Mouse (Mus musculus) thymus, postnatal 4 days (tissue): ENCODE measurements around the gene Eps8.

Experiments used
- DNase-seq: peaks from one replicate; pipeline ENCODE4 v3.0.0; 2021

The Eps8 gene

DNA sequence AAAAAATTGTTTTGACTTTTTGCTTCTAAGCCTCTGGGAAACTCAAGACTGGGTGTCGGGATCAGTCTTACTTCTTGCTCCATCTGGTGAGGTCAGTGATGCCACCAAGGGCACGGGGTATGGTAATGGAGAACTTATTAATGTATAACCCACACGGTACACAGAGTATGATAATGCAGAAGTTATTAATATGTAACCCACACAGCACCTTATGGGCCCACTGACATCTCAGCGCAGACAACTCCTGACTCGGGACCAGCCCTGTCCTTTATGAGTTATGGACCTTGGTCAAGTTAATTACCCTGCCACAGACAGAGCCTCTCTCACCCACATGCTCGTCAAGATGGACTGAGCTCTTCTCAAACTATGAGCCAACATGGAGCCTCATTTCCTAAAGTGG is 89.2 kb downstream of the Eps8 start:
- no peak for DNase-seq

DNA sequence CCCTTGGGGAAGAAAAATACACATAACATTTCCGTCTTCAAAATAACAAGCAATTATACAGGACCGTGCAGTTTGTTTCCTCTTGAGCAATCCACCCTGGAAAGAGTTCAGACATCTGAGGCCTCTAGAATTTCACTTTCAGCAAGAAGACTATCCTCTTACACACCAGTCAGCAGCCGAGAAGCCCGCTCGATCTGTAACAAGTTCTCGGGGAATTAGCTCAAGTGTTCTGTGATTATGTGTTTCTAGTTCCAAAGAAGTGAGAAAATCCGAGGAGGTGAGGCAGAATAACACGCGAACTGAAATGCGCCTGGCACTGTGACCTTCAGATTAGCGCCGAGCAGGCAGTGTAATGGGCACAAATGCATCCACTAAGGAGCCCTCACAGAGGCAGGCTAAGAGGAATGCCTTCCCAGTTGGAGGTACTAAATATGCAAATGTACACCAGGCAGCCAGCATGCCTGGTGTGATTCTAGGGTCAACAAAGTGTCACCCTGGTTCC is 94.3 kb downstream of the Eps8 start:
- DNase-seq: no peak

DNA sequence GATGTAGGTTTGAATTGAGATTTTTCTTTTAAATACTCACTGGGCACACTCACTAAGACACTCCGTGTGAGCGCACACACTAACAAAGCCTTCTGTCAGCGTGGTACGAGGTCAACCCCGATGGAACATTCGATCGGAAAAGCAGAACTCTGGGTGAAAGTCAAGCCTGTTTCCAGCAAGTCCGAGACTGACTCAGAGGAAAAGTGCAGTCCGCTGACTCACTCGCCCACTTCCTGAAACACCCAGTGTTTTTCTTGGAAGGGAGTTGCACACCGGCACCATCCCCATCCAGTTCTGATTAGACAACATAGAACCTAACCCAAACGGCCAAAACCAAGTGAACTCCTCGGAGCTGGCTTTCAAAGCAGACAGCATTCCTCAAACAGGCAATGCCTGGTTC is 95.8 kb downstream of the Eps8 start:
- DNase-seq: no peak

DNA sequence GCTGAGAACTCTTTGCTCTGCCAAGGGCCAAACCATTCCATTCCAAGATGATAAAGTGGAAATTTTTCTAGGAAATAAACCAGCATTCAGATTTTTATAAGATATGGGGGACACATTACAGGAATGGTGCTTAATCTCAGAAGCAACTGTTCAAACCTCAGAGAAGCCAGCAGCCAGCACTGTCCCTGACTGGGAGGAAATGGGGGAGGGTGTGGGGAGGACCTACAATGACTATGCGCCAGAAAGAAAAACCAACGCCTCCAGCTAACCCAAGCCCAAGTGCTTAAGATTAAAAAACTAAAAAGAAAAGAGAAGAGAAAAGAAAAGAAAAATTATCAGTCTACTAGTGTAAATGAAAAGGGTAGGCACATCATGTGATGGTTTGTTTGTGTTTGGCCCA is 97.0 kb downstream of the Eps8 start:
- DNase-seq: peak; percentile 12

DNA sequence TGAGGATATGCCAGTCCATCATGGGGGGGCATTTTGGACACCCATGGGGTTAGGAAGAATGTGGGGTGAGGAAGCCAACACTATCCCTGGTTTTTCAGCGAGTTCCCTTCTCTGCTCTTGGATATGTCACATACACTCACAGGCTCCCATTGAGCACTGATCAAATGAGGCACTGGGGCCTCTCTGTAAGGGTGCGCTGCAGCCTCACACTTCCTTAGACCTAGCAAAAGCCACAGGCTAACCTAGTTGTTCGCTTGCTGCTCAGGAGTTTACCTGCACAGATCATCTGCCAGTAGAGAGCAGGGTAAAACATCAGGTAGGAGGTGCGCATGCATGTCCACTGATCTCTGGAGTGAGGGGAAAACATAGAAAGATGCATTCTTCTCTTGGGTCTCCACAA is 97.5 kb downstream of the Eps8 start:
- DNase-seq: no peak

DNA sequence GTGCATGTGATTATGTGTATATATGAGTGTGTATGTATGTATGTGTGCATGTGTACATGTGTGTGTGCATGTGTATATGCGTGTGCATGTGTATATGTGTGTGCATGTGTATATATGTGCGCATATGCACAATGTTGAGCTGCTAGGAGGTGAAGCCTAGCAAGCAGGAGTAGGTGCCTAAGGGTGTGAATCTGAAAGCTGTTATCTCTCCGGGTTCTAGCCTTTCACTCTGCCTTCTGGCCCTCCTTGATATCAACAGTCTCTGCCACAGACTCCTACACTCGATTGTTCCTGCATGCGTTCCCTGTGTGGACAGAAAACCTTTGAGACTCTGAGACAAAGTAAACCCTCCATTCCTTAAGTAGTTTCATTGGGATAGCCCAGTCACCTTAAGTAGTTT is 98.0 kb downstream of the Eps8 start:
- no peak for DNase-seq

DNA sequence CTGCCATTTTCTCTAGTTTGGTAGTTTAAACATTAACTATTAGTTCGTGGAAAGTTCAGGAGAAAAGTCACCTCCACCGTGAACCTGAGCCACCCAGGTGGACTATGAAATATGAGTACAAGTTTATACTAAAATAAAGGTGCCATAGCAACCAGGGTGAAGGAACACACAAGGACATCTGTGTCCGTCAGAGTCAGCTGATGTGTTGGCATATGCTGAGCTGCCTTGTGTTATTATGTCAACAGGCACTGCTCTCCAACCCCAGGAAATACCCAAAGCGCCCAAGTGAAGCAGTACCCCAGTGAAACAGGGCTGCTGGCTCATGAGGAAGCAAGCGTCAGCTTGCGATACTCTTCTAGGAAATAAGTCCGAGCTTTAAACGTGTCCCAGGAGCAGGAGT is 104.5 kb downstream of the Eps8 start:
- no peak for DNase-seq

DNA sequence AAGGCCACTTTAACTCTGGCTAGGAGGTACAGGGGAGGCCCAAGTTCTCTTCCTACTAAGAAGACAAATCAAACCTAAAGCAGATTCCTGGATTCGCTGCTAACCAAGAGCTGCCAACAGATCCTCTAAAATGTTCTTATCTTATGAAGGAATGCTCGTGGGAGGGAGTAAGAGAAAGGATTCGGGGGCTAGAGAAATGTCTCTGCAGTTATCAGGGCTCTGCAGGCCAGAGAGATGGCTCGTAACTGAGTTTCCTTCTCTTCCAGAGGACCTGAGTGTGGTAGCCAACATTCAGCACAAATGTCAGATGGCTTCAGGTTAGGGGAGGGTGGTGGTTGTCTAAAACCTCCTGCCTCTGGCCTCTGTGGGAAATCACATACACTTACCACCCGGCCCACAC is 106.1 kb downstream of the Eps8 start:
- DNase-seq: no peak

DNA sequence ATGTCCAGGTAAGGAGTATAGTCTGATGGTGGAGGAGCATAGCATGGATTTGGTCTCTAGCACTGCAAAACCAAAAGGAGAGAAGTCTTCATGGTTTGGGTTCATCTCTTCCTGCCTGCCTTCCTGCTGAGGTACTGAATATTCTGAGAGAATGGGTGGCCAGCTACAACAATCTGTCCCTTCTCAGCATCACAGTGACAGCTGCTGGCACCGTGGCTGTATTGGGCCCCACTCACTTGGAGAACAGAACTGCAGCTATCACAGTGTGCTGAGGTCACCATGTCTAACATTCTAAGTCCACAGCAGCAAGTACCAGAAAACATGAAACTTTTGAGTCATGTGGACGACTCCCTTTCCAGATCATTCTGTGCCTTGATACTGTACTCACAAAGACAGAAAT is 107.1 kb downstream of the Eps8 start:
- DNase-seq: no peak

DNA sequence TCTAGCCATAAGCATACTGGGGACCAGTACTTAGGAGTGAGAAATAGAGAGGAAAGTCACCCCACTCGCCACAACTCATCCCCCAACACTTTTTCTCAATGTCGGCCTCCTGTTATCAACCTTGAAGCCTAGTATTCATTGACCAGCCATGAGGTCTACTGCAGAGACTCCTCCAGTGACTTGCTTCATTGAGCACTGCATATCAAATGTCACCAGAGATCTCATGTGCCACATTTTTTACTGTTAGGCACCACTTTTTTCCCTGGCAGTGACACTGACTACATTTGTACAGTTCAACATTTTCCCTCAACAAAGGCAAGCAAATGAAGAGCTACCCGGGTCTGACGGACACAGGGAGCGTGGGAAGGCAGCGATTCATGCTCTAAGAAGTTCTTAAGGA is 108.6 kb downstream of the Eps8 start:
- DNase-seq: no peak

DNA sequence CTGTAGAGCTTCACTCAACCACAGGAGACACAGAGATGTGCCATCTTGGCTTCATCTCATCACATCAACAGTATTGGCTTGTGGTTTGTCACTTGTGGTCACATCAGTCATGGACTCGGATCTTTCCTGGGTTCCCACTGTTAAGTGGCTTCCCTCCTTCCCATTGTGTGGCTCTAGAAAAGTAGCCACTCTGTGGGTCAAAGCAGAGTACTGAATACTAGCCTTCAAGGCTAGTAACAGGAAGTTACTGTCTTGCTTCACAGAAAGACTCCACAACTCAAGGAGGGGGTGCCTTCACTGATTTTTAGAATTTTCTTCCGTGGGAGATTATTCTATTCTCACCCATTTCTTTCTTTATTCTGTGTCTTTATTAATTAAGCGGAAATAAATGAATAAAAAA is 109.3 kb downstream of the Eps8 start:
- no peak for DNase-seq

DNA sequence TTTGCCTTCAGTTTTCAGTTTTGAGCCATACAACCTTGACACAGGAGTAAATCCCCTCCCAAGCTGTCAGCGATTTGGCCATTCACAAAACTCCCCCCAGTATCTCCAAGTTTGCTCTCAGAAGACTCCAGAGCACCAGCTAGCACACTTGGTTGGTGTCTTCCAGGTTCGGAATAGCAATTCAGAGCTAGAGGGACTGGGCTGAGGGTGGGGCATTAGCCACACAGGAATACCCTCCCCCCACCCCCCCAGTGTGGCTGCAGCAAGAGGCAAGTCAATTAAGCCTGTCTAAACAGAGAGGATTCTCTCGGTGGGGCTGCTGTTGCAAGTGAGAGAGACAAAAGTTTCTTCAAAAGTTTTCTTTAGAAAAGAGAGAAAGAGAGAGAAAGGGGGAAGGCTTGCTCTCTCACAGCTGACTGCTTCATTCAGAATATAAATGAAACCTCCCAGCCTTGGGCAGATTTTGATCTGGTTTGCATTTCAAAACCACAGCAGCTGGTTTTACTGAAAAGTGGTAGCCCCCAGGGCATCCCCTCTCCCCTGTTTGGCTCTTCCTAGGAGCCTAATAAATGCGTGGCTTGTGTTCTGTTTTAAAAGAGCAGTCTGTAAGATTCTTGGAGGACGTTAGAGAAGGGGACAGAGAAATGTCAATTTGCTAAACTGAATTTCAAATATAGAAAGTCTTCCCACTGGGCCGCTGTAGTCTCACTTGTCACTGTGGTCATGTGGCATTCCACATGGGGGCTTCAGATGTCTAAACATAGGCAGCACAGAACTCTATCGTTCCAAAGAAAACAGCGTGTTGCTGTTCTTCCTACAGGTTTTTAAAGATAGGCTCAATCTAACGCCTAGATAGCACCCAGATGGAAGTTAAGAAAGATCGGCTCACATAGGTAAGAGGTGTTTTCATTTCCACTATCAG is 112.2 kb downstream of the Eps8 start:
- DNase-seq: no peak

DNA sequence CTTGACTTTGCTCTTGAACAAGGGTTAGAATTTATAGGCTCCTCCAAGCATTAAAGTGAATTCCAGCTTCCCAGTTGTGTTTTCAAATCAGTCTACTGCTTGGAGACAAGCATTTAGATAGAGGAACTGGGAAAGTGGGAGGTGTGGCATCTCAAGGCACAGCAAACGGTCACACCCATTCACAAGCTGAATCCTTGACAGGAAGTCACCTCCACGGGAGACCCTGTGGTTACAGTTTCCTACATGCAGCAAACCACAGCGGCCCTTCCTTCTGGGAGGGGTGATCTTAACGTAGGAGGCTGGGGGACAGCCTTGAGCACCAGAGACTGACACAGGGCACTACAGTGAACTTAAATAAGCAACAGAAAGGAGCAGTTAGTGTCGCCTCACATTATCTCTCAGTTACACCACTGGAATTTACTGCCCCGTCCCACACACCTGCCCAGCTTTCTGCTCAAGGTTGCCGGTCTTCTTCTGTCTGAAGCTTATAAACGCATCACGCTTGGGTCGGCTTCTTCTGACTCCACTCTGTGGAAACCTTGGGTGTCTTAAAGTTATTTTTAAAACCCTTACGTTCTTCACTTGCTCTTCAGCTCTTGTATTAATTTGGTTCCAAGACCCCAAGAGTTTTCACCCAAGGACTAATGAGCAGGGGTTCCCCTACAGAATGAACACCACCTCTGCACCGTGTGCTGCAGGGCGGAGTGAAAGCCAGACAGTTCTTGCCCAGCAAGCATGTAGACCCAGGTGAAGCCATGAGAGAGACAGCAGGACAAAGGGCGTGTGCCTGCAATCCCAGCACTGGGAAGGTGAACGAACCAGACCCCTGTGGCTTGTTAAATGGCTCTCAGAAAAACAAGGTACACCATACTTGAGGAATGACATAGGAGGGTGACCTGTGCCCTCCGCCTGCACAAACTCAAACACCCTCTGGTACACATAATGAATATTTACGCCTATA is 113.2 kb downstream of the Eps8 start:
- peak; percentile 36 for DNase-seq

DNA sequence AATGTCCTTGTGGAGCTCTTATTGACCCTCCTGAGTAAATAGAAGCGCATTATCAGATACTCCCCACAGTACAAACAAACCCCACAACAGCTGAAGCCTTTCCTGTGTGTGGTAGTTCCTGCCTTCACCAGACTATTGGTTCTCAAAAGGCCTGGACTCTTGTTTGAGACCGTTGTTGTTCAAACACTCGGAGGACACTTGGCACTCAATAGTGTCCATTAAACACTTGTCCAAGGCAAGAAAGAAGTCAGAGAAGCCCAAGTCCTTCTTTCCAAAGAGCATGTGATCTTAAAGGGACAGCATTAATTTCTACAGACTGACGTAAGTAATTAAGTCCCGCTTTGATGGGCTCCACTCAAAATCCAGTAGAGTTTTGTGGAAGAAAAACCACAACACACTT is 113.9 kb downstream of the Eps8 start:
- DNase-seq: no peak

DNA sequence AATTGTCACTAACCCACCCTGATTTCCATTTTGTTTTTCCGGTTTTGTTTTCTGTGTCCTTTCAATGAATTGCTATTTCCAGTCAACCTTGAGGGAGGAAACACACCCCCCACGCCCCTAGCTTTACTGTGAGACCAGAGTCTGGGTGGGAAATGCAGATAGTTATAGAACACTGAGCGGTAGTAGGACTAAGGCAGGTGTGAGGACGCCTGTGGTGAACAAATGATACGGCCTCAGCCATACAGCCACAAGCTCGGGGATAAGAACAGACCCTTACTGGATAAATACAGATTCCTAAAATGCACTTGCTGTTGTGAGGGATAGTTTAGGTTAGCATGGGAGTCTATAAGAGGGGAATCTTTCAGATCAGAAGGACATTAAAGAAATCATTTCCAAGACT is 114.3 kb downstream of the Eps8 start:
- DNase-seq: no peak

DNA sequence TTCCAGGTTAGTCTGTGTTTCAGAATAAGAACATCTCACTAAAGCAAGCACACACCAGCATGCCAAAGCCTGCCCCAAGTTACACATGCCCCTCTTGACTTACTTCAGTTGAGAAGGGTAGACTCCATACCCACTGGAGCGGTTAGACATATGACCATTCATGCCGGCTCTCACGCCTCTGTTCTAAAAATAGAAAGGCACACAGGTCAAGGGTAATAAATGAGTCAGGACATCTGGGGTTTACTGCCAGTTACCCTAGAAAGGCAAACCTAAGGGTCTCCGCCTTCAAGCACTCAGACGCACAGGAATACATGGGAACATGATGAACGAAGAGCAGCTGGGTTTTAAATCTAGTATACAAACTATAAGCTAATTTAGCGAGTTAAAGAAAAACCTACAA is 115.5 kb downstream of the Eps8 start:
- DNase-seq: no peak

DNA sequence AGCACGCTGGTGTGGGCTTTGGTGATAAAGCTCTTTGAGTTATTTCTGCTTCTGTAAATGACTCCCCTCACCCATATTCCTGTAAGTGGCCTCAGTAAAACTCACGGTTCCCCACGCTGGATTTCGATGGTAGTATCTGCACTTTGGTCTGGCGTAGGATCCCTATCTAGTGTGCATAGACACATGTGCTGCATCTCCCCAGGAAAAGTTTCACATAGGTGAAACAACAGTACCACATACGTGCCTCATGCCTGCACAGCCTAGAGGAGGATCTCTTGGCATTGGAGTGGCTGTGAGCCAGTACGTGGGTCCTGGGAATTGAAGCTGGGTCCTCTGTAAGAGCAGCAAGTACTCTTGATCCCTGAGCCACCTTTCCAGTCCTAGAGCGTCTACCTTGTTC is 121.9 kb downstream of the Eps8 start:
- DNase-seq: no peak

DNA sequence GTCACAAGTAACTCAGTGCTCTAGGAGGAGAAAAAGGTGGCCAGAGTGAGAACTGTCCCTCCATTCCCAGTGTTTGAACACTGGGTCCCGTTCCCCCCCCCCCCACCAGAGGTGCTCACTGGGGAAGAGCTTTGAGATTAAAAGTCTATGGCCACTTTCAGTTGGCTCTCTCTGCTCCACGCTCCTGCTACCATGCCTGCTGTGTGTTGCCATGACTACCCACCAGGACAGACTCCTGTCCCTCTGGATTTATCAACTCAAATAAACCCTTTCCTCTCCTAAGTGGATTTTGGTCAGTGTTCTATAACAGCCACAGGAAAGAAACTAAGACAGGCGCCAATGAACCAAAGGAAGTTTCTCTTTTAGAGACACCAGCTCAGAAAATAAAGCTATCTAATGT is 128.9 kb downstream of the Eps8 start:
- no peak for DNase-seq

DNA sequence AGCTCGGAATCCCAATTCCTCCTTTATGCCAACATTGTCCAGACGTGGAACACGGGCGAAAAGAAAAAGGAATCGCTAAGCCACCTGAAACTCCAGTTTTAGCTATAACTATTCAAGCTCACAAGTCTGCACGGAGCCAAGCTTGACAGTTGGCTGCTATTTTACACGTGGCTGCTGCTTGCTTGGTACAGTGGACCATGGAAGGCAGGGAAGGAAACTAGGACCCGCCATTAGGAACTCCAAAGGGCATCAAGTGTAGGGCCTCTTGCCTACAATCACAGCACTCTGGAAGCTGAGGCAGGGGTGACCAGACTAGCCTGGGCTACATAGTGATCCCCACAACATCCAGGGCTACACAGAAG is 134.4 kb downstream of the Eps8 start:
- DNase-seq: no peak

DNA sequence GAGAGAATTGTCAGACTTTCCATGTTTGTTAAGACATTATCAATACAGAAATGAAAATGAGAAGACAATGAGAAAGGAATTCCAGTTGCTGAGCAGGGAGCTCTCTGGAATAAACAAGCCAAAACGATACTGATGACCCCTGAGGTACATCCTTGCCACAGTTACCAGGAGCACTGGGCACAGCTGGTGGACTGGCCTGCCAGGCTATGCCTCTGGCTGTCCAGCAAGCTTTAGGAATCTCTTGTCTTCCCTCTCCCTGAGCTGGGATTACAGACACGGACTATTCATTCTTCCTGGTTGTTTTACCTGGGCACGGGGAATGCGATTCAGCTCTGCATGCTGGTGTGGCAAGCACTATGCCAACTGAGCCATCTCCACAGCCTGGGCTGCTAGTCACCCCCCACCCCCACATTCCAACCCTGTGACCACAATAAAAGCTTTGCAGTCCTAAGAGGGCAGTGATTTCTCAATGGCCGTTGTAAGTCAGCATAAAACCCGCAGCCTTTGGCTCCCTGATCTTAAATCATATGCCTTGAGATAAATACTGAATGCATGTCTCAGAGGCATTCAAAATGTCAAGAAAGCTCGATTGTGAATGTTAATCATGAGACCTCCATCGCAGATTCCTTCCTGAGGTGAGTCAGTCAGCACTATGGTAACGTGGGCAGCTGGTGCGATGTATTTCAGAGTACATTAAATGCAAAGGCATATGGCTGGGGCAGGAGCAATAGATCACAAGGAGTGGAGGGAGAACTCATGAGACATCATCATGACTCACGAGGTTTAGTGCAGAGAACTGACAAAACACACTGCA is 134.9 kb downstream of the Eps8 start:
- no peak for DNase-seq

DNA sequence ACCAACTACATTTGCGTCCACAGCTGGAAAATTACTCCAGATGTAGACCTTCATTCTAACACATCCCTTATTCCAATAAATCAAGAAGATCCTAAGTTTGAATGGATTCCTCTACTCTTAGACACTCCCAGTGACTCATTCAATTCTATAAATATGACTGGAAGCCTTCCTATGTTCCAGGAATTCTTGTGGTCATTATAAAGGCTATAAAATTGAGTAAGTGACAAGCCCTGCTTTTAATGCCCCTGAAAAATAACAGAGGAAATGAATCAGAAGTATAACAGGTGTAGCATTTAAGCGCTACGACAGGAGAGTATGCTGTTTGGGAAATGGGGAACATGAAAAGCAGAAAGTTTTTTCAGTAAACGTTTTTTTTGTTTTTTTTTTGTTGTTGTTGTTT is 139.8 kb downstream of the Eps8 start:
- no peak for DNase-seq

DNA sequence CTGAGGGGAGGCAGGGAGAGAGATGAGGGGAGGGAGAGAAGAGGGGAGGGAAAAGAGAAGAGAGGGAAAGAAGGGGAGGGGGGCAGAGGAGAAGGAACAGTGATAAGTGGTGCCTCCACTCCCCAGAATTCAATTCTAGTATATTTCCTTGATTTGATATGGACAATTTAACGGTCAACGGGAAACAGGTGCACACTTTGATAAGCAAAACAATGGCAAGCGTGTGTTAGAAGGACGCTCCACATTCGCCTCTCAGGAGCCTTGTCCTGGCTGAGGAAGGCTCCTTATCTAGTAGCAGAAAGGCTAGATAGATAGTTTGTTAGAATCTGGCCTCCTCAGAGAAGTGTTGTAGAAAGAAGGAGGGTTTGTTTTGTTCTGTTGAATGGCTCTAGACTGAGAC is 141.9 kb downstream of the Eps8 start:
- no peak for DNase-seq
